In the genomic region with DNA sequence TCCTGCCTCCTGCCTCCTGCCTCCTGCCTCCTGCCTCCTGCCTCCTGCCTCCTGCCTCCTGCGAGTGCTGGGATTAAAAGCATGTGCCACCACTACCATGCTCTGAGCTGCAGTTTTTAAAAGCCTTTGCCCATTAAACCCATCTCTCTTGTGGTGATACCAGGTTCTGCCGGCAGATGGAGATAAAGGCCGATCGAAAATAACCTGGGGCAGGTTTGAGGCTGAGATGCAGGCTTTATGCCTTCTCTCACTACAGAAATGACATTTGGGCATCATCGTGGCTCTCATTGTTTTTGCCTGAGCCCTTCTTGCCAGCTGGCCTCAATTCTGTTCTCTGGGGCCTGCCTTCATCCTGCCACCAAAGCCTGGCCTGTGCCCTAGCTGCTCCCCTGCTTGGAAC, we compare ENCODE assay signal across 9 mouse cellular contexts. TPM values are rescaled to one million over a fixed set of nuclear protein-coding genes. Genes with fewer than 3 reads are reported as not detected.
DNase-seq lines count a peak whose midpoint lies in the region; ATAC-seq and TF ChIP-seq lines count a peak whose summit lies in the region.
"Had no signal": no experiment of that assay in that cellular context is flagged by ENCODE, and none has a peak within 500 bp of the region (broad histone marks: within the 10 kb centered on the region; RNA-seq: fewer than 3 reads in every experiment).

No protein-coding gene starts in this region.

- no peak overlapping the region for H3K4me2 ChIP-seq in forebrain, embryonic 14.5 days (ENCODE audit: low read length)
- H3K4me2 ChIP-seq in forebrain, embryonic 12.5 days = no peak overlapping the region
- H3K4me2 ChIP-seq in limb, embryonic 14.5 days (replicated peaks; ENCODE audit: low read depth, low read length, severe bottlenecking) = no peak overlapping the region
- H3K4me2 ChIP-seq: hindbrain, embryonic 15.5 days had no signal

- no peaks in the 10 kb centered on the region for H3K36me3 ChIP-seq in forebrain, embryonic 14.5 days (ENCODE audit: control insufficient read depth, insufficient read depth, low read length)
- no peaks in the 10 kb centered on the region for H3K36me3 ChIP-seq in forebrain, embryonic 12.5 days (replicated peaks)
- no peaks in the 10 kb centered on the region for H3K36me3 ChIP-seq in thymus, adult 2 months (ENCODE audit: control insufficient read depth, insufficient read depth, low read length)
- no peaks in the 10 kb centered on the region for H3K36me3 ChIP-seq in limb, embryonic 14.5 days (ENCODE audit: control insufficient read depth, insufficient read depth, low read length)
- H3K36me3 ChIP-seq: hindbrain, embryonic 15.5 days had no signal

- no peak for TF ChIP-seq CTCF in thymus, adult 2 months (IDR thresholded peaks at IDR 0.05; ENCODE audit: borderline replicate concordance, control insufficient read depth, extremely low read depth, insufficient read depth, low read length, poor library complexity)

- ATAC-seq in forebrain, embryonic 14.5 days = 0 out of 2 replicates have a peak, but pooled peaks have one; percentile 34
- ATAC-seq in forebrain, embryonic 12.5 days (ENCODE audit: low FRiP score) = no peak
- no peak for ATAC-seq in limb, embryonic 14.5 days (ENCODE audit: low FRiP score, low read depth)

- TF ChIP-seq POLR2A in thymus, adult 2 months (IDR thresholded peaks at IDR 0.05; ENCODE audit: control insufficient read depth, extremely low read depth, insufficient read depth, low read length, poor library complexity) = no peak
- no peak for TF ChIP-seq POLR2A in limb, embryonic 14.5 days (IDR thresholded peaks at IDR 0.05; ENCODE audit: borderline replicate concordance, extremely low read depth, insufficient read depth, insufficient read length)

- DNase-seq in forebrain, embryonic 14.5 days (ENCODE audit: low spot score) = peak; percentile 74
- peak; percentile 52 for DNase-seq in thymus, adult 2 months
- no peak for DNase-seq in thymus, adult 18-20 months
- DNase-seq in cerebellum, postnatal 14 days = peak; percentile 94 to 95
- DNase-seq in kidney, adult 8-10 months = peak; percentile 31 to 80
- DNase-seq in limb, embryonic 14.5 days (ENCODE audit: low spot score) = peak; percentile 19
- peak; percentile 68 for DNase-seq in right cerebral cortex, postnatal 14 days

- no peak overlapping the region for H3K4me3 ChIP-seq in forebrain, embryonic 14.5 days (ENCODE audit: low read depth, low read length)
- no peak overlapping the region for H3K4me3 ChIP-seq in forebrain, embryonic 12.5 days (replicated peaks)
- H3K4me3 ChIP-seq in thymus, adult 2 months (ENCODE audit: control insufficient read depth, insufficient read depth, low read length) = no peak overlapping the region
- H3K4me3 ChIP-seq in limb, embryonic 14.5 days (replicated peaks; ENCODE audit: low read length) = no peak overlapping the region
- H3K4me3 ChIP-seq: hindbrain, embryonic 15.5 days had no signal

- 8% methylated on average over 5 of the region's 5 CpGs for WGBS in forebrain, embryonic 14.5 days
- 2% methylated on average over 5 of the region's 5 CpGs for WGBS in forebrain, embryonic 12.5 days
- WGBS in thymus, adult 2 months = 2% methylated on average over 5 of the region's 5 CpGs
- 2% methylated on average over 5 of the region's 5 CpGs for WGBS in limb, embryonic 14.5 days

- no peaks in the 10 kb centered on the region for H3K27me3 ChIP-seq in forebrain, embryonic 14.5 days (replicated peaks; ENCODE audit: control insufficient read depth, insufficient read depth, low read length)
- no peaks in the 10 kb centered on the region for H3K27me3 ChIP-seq in forebrain, embryonic 12.5 days
- no peaks in the 10 kb centered on the region for H3K27me3 ChIP-seq in thymus, adult 2 months (ENCODE audit: control insufficient read depth, insufficient read depth, low read length)
- H3K27me3 ChIP-seq in limb, embryonic 14.5 days (ENCODE audit: control insufficient read depth, insufficient read depth, low read length) = no peaks in the 10 kb centered on the region
- H3K27me3 ChIP-seq: hindbrain, embryonic 15.5 days had no signal

- H3K9ac ChIP-seq in forebrain, embryonic 14.5 days (ENCODE audit: low read length) = no peak overlapping the region
- no peak overlapping the region for H3K9ac ChIP-seq in forebrain, embryonic 12.5 days
- H3K9ac ChIP-seq in limb, embryonic 14.5 days (ENCODE audit: low read depth, low read length, severe bottlenecking) = no peak overlapping the region
- H3K9ac ChIP-seq: hindbrain, embryonic 15.5 days had no signal

- H3K27ac ChIP-seq in forebrain, embryonic 14.5 days (ENCODE audit: low read depth, low read length) = no peak overlapping the region
- no peak overlapping the region for H3K27ac ChIP-seq in forebrain, embryonic 12.5 days
- no peak overlapping the region for H3K27ac ChIP-seq in thymus, adult 2 months (ENCODE audit: control insufficient read depth, insufficient read depth, low read length)
- no peak overlapping the region for H3K27ac ChIP-seq in limb, embryonic 14.5 days (replicated peaks; ENCODE audit: low read depth, low read length)
- H3K27ac ChIP-seq: hindbrain, embryonic 15.5 days had no signal

- no peaks in the 10 kb centered on the region for H3K9me3 ChIP-seq in forebrain, embryonic 14.5 days (replicated peaks; ENCODE audit: control insufficient read depth, low read length)
- no peaks in the 10 kb centered on the region for H3K9me3 ChIP-seq in forebrain, embryonic 12.5 days
- H3K9me3 ChIP-seq in limb, embryonic 14.5 days (ENCODE audit: control insufficient read depth, low read length) = no peaks in the 10 kb centered on the region
- H3K9me3 ChIP-seq: hindbrain, embryonic 15.5 days had no signal

- no peaks in the 10 kb centered on the region for H3K4me1 ChIP-seq in forebrain, embryonic 14.5 days (ENCODE audit: control insufficient read depth, insufficient read depth, low read length)
- no peaks in the 10 kb centered on the region for H3K4me1 ChIP-seq in forebrain, embryonic 12.5 days
- H3K4me1 ChIP-seq in thymus, adult 2 months (replicated peaks; ENCODE audit: control insufficient read depth, insufficient read depth, low read length) = no peaks in the 10 kb centered on the region
- H3K4me1 ChIP-seq in limb, embryonic 14.5 days (ENCODE audit: control insufficient read depth, insufficient read depth, low read length) = no peaks in the 10 kb centered on the region
- H3K4me1 ChIP-seq: hindbrain, embryonic 15.5 days had no signal

RNA-seq across cellular contexts. Expression of a gene that starts 14.2 kb away (rescaled TPM):
- polyA plus RNA-seq in forebrain, embryonic 14.5 days (2014; fragmentation: Nextera tagmentation; extraction: Ambion mirVana) = not detected in 2 replicates
- polyA plus RNA-seq in forebrain, embryonic 12.5 days (2016; fragmentation: Nextera tagmentation; extraction: Ambion mirVana) = not detected in 2 replicates
- not detected in 2 replicates for polyA plus RNA-seq in thymus, adult 2 months (2012; rRNA removed)
- polyA plus RNA-seq in limb, embryonic 14.5 days (2012; rRNA removed) = not detected in 2 replicates
- not detected in 2 replicates for polyA plus RNA-seq in limb, embryonic 14.5 days (2014; fragmentation: Nextera tagmentation; extraction: Ambion mirVana)
- polyA plus RNA-seq: hindbrain, embryonic 15.5 days had no signal

RNA-seq across cellular contexts. Expression of a gene that starts 26.6 kb away (rescaled TPM):
- polyA plus RNA-seq in forebrain, embryonic 14.5 days (2014; fragmentation: Nextera tagmentation; extraction: Ambion mirVana) = not detected in 2 replicates
- polyA plus RNA-seq in forebrain, embryonic 12.5 days (2016; fragmentation: Nextera tagmentation; extraction: Ambion mirVana) = not detected in 2 replicates
- not detected in 2 replicates for polyA plus RNA-seq in thymus, adult 2 months (2012; rRNA removed)
- polyA plus RNA-seq in limb, embryonic 14.5 days (2012; rRNA removed) = 0.12 TPM in 1 of 2 replicates, not detected in the other
- polyA plus RNA-seq in limb, embryonic 14.5 days (2014; fragmentation: Nextera tagmentation; extraction: Ambion mirVana) = not detected in 2 replicates
- polyA plus RNA-seq: hindbrain, embryonic 15.5 days had no signal

RNA-seq across cellular contexts. Expression of a gene that starts 34.9 kb away (rescaled TPM):
- polyA plus RNA-seq in forebrain, embryonic 14.5 days (2014; fragmentation: Nextera tagmentation; extraction: Ambion mirVana) = 2.3 and 2.8 TPM in 2 replicates
- polyA plus RNA-seq in forebrain, embryonic 12.5 days (2016; fragmentation: Nextera tagmentation; extraction: Ambion mirVana) = 1.2 and 1.7 TPM in 2 replicates
- 0.36 and 0.50 TPM in 2 replicates for polyA plus RNA-seq in thymus, adult 2 months (2012; rRNA removed)
- 0.28 and 0.41 TPM in 2 replicates for polyA plus RNA-seq in limb, embryonic 14.5 days (2012; rRNA removed)
- 0.18 and 0.30 TPM in 2 replicates for polyA plus RNA-seq in limb, embryonic 14.5 days (2014; fragmentation: Nextera tagmentation; extraction: Ambion mirVana)

RNA-seq across cellular contexts. Expression of a gene that starts 35.4 kb away (rescaled TPM):
- 17.3 and 18.2 TPM in 2 replicates for polyA plus RNA-seq in forebrain, embryonic 14.5 days (2014; fragmentation: Nextera tagmentation; extraction: Ambion mirVana)
- 55.2 and 55.9 TPM in 2 replicates for polyA plus RNA-seq in forebrain, embryonic 12.5 days (2016; fragmentation: Nextera tagmentation; extraction: Ambion mirVana)
- polyA plus RNA-seq in thymus, adult 2 months (2012; rRNA removed) = 1.7 and 2.0 TPM in 2 replicates
- 33.5 and 35.6 TPM in 2 replicates for polyA plus RNA-seq in limb, embryonic 14.5 days (2012; rRNA removed)
- polyA plus RNA-seq in limb, embryonic 14.5 days (2014; fragmentation: Nextera tagmentation; extraction: Ambion mirVana) = 38.1 and 47.0 TPM in 2 replicates

RNA-seq across cellular contexts. Expression of a gene that starts 39.7 kb away (rescaled TPM):
- not detected in 2 replicates for polyA plus RNA-seq in forebrain, embryonic 14.5 days (2014; fragmentation: Nextera tagmentation; extraction: Ambion mirVana)
- polyA plus RNA-seq in forebrain, embryonic 12.5 days (2016; fragmentation: Nextera tagmentation; extraction: Ambion mirVana) = not detected in 2 replicates
- 0.24 TPM in 1 of 2 replicates, not detected in the other for polyA plus RNA-seq in thymus, adult 2 months (2012; rRNA removed)
- 0.13 TPM in 1 of 2 replicates, not detected in the other for polyA plus RNA-seq in limb, embryonic 14.5 days (2012; rRNA removed)
- polyA plus RNA-seq in limb, embryonic 14.5 days (2014; fragmentation: Nextera tagmentation; extraction: Ambion mirVana) = not detected in 2 replicates
- polyA plus RNA-seq: hindbrain, embryonic 15.5 days had no signal

Comparison
In these comparisons a context has a peak if more than half of its experiments do, and no peak if none do; other contexts are left out.
1. DNase-seq: peak in forebrain, embryonic 14.5 days (single experiment), thymus, adult 2 months (single experiment), cerebellum, postnatal 14 days (2 of 2), kidney, adult 8-10 months (2 of 2), limb, embryonic 14.5 days (single experiment) and right cerebral cortex, postnatal 14 days (single experiment); none in thymus, adult 18-20 months (0 of 2).